Mouse (Mus musculus): ENCODE results near the gene Apeh.

GRCm38 (mm10) chr9:108120671-108121070 is 26.3 kb upstream of the Apeh start:
- TF ChIP-seq CTCF (IDR thresholded peaks at IDR 0.05; ENCODE audit: control insufficient read depth, insufficient read depth, insufficient replicate concordance, low read depth, low read length), result no peak
- TF ChIP-seq POLR2A (IDR thresholded peaks at IDR 0.05; ENCODE audit: control insufficient read depth, low read depth, low read length), result no peak

Measured in testis, adult 2 months (tissue).